Mouse (Mus musculus) spleen, adult 2 months (tissue): ENCODE data around the gene Tm2d3.

Experiments used
- CTCF ChIP-seq: fragments of 200-500 bp; IDR thresholded peaks from 2 replicates; pipeline ENCODE4 v1.5.1; 2011; ENCODE audit warnings: mild to moderate bottlenecking, inconsistent platforms; ENCODE audit not compliant: insufficient read depth, insufficient read length, insufficient replicate concordance; ENCODE audit errors: extremely low read depth
- POLR2A ChIP-seq: fragments of 200-500 bp; IDR thresholded peaks from 2 replicates; pipeline ENCODE4 v1.6.1; 2011; ENCODE audit warnings: low read depth, low read length, inconsistent platforms

DNA sequence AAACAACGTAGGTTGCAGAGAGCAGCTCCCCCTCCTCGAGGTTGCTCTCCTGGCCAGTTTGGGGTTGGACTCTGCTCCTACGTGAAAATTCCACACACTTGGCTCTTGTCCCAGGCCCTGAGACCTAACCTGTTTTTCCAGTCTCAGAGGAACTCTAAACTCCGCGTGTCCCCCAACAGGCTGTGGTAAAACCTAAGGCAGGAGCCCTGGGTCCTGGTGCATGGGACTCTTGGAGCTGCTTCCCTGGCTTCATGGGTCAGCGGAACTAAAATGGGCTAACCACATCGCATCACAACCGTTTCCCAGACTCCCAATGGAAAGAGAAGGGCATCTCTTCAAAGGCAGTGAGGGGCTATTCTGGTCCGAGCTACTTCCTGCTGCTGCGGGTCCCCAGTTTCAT lies 1.9 kb downstream of the Tm2d3 start:
- TF ChIP-seq POLR2A: no peak
- no peak for TF ChIP-seq CTCF
